Mouse (Mus musculus) heart, postnatal 14 days (tissue): ENCODE measurements at regions not wholly inside any gene's neighbourhood (a gene's known extent, or its start where the extent isn't known, plus 50 kb on each side); places are given as distances from the start of the nearest gene placed in this dataset.

Experiments used
- DNase-seq, 2 experiments: peaks; one replicate each; pipeline ENCODE4 v3.0.0; 2021 to 2022
- intact Hi-C: fragments of 180-260 bp; cut with DNase I; formaldehyde crosslinking; loops from one replicate; pipeline ENCODE4 v1.15.1; 2025

GRCm38 (mm10) chr15:96944741-96945140 lies 111.0 kb downstream of the Slc38a4 start:
- no peak for DNase-seq
- intact Hi-C loops, result no loop called here

- intact Hi-C loops, result no loop called here
- no peak for DNase-seq
These were observed 113.1 kb downstream of the Slc38a4 start for GRCm38 (mm10) chr15:96942651-96943050.

GRCm38 (mm10) chr15:96938406-96938805 lies 117.3 kb downstream of the Slc38a4 start:
- intact Hi-C loops, result loop anchor here (5.0 kb wide), 4 partner anchors 186 to 391 kb away; partner anchors contain the start of gene Slc38a2

GRCm38 (mm10) chr15:96937623-96938022 lies 118.1 kb downstream of the Slc38a4 start:
- intact Hi-C loops, result loop anchor here (5.0 kb wide), 4 partner anchors 185 to 390 kb away; partner anchors contain the start of gene Slc38a2

More at GRCm38 (mm10) chr15:96938406-96938805, 117.3 kb downstream of the Slc38a4 start:
- no peak for DNase-seq

GRCm38 (mm10) chr15:96936705-96937346 lies 118.9 kb downstream of the Slc38a4 start:
- intact Hi-C loops, result loop anchor here (5.0 kb wide), 4 partner anchors 185 to 390 kb away; partner anchors contain the start of gene Slc38a2
- peak; percentile 86 to 93 for DNase-seq

More at GRCm38 (mm10) chr15:96937623-96938022, 118.1 kb downstream of the Slc38a4 start:
- DNase-seq, result no peak

- intact Hi-C loops, result loop anchor here (5.0 kb wide), 4 partner anchors 184 to 389 kb away; partner anchors contain the start of gene Slc38a2
These were observed 119.5 kb downstream of the Slc38a4 start for GRCm38 (mm10) chr15:96936216-96936615.

GRCm38 (mm10) chr15:96933451-96933850 lies 122.3 kb downstream of the Slc38a4 start:
- intact Hi-C loops, result no loop called here
- peak in 1 of 2 experiments; percentile 12 for DNase-seq

More at GRCm38 (mm10) chr15:96936216-96936615, 119.5 kb downstream of the Slc38a4 start:
- no peak for DNase-seq

GRCm38 (mm10) chr15:96930531-96930930 lies 125.2 kb downstream of the Slc38a4 start:
- intact Hi-C loops, result no loop called here
- DNase-seq, result no peak

- DNase-seq, result no peak
- intact Hi-C loops, result no loop called here
These were observed 126.0 kb downstream of the Slc38a4 start for GRCm38 (mm10) chr15:96929788-96930187.

GRCm38 (mm10) chr15:96928692-96929091 lies 127.1 kb downstream of the Slc38a4 start:
- intact Hi-C loops, result no loop called here
- DNase-seq, result no peak

- intact Hi-C loops, result no loop called here
- DNase-seq, result no peak
These were observed 128.1 kb downstream of the Slc38a4 start for GRCm38 (mm10) chr15:96927674-96928073.

GRCm38 (mm10) chr15:96926660-96927059 lies 129.1 kb downstream of the Slc38a4 start:
- intact Hi-C loops, result no loop called here
- no peak for DNase-seq

GRCm38 (mm10) chr15:96916586-96916985 lies 139.2 kb downstream of the Slc38a4 start:
- intact Hi-C loops, result no loop called here
- no peak for DNase-seq

GRCm38 (mm10) chr15:96915544-96915943 lies 140.2 kb downstream of the Slc38a4 start:
- intact Hi-C loops, result no loop called here
- DNase-seq, result no peak

- no peak for DNase-seq
- intact Hi-C loops, result no loop called here
These were observed 140.8 kb downstream of the Slc38a4 start for GRCm38 (mm10) chr15:96914988-96915387.

- intact Hi-C loops, result no loop called here
- no peak for DNase-seq
These were observed 150.2 kb downstream of the Slc38a4 start for GRCm38 (mm10) chr15:96905520-96905919.

- intact Hi-C loops, result no loop called here
- DNase-seq, result no peak
These were observed 152.3 kb downstream of the Slc38a4 start for GRCm38 (mm10) chr15:96903461-96903860.

- DNase-seq, result no peak
- intact Hi-C loops, result no loop called here
These were observed 153.0 kb downstream of the Slc38a4 start for GRCm38 (mm10) chr15:96902781-96903180.

- DNase-seq, result no peak
- intact Hi-C loops, result no loop called here
These were observed 154.1 kb downstream of the Slc38a4 start for GRCm38 (mm10) chr15:96901616-96902015.

- no peak for DNase-seq
- intact Hi-C loops, result no loop called here
These were observed 157.5 kb downstream of the Slc38a4 start for GRCm38 (mm10) chr15:96898285-96898684.

- intact Hi-C loops, result no loop called here
- no peak for DNase-seq
These were observed 170.9 kb downstream of the Slc38a4 start for GRCm38 (mm10) chr15:96884901-96885300.

- intact Hi-C loops, result no loop called here
These were observed 172.0 kb downstream of the Slc38a4 start for GRCm38 (mm10) chr15:96883754-96884153.

More at GRCm38 (mm10) chr15:96883754-96884153, 172.0 kb downstream of the Slc38a4 start:
- DNase-seq, result no peak
